Mouse (Mus musculus) heart, postnatal 0 days (tissue): Measurements from ENCODE around the gene Hist1h2bn.

ENCODE experiments used
- CTCF ChIP-seq: IDR thresholded peaks from 2 replicates; pipeline ENCODE4 v1.5.1; 2016; ENCODE audit warnings: antibody characterized with exemption, control low read depth, low read depth
- EP300 ChIP-seq: IDR thresholded peaks from 2 replicates; pipeline ENCODE4 v1.6.1; 2016; ENCODE audit warnings: antibody characterized with exemption, low read depth

- no peak for TF ChIP-seq CTCF
- TF ChIP-seq EP300, result no peak
Observed at GRCm38 (mm10) chr13:21711698-21712097, 42.2 kb upstream of the Hist1h2bn start.
